Mouse (Mus musculus) retina, embryonic 14.5 days (tissue): ENCODE data around the gene Rimbp2.
"Not testable (repeated sequence)": the region's sequence is repeated elsewhere in the genome, so short reads cannot be mapped to it uniquely, and the experiment has no call there.

Experiments
- DNase-seq: peaks from one replicate; pipeline ENCODE4 v3.0.0-alpha.2; 2015; ENCODE audit warnings: low spot score

The Rimbp2 gene

GRCm38 (mm10) chr5:128745206-128745605 lies 208.1 kb downstream of the Rimbp2 start:
- DNase-seq: no peak

GRCm38 (mm10) chr5:128744351-128744750 lies 208.9 kb downstream of the Rimbp2 start:
- DNase-seq: no peak

GRCm38 (mm10) chr5:128739838-128740171 lies 213.5 kb downstream of the Rimbp2 start:
- DNase-seq: peak; percentile 41

- no peak for DNase-seq
Observed at GRCm38 (mm10) chr5:128739168-128739837, 214.0 kb downstream of the Rimbp2 start.

- DNase-seq: no peak
Observed at GRCm38 (mm10) chr5:128735921-128736320, 217.4 kb downstream of the Rimbp2 start.

GRCm38 (mm10) chr5:128733955-128734354 lies 219.3 kb downstream of the Rimbp2 start:
- peak; percentile 82 for DNase-seq

GRCm38 (mm10) chr5:128732416-128733014 lies 220.8 kb downstream of the Rimbp2 start:
- peak; percentile 66 for DNase-seq

GRCm38 (mm10) chr5:128730634-128731033 lies 222.7 kb downstream of the Rimbp2 start:
- DNase-seq: peak; percentile 75

GRCm38 (mm10) chr5:128729341-128729740 lies 223.9 kb downstream of the Rimbp2 start:
- DNase-seq: peak; percentile 57

- DNase-seq: not testable (repeated sequence)
Observed at GRCm38 (mm10) chr5:128720461-128720860, 232.8 kb downstream of the Rimbp2 start.

GRCm38 (mm10) chr5:128715171-128715570 lies 238.1 kb downstream of the Rimbp2 start:
- DNase-seq: no peak

GRCm38 (mm10) chr5:128711847-128712246 lies 241.4 kb downstream of the Rimbp2 start:
- DNase-seq: no peak

- no peak for DNase-seq
Observed at GRCm38 (mm10) chr5:128710596-128710995, 242.7 kb downstream of the Rimbp2 start.

GRCm38 (mm10) chr5:128708929-128709328 lies 244.4 kb downstream of the Rimbp2 start:
- no peak for DNase-seq
